Mouse (Mus musculus): ENCODE measurements around the gene Slc12a3.

Gene Slc12a3

DNA sequence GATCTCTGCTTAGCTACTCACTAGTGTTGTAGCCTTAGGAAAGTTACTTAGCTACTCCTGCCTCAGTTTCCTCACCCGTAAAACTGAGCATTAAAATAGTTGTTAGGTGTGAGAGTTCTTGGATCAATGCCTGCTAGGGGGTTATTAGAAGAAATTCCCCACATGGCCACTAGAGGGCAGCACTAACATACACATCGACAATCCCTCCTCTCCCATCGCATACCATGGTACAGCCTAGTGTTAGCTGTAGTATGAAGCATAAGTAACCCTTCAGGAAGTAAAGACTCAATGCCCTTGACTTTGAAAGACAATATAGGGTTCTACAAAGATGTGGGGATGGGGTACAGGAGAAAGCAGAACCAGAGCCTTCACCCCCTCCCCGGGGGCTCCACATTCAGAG lies 1.7 kb downstream of the Slc12a3 start:
- DNase-seq (ENCODE audit: low spot score in 2 of 2) = peak; percentile 47 to 56

DNA sequence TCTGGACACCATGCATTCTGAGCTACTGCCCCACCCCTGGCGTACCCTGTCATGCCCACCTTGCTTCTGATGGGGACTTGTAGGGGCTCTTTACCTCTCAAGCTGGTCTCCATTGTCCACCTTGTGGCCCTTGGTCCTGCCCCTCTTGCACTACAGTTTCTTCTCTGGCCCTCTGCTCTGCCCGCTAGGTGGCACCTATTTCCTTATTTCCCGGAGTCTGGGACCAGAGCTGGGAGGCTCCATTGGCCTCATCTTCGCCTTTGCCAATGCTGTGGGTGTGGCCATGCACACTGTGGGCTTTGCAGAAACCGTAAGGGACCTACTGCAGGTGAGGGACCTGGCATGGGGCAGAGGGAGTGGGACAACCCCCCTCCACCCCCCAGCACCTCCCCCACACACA lies 4.3 kb downstream of the Slc12a3 start:
- no peak for DNase-seq (ENCODE audit: low spot score in 2 of 2)

- no peak for DNase-seq (ENCODE audit: low spot score in 2 of 2)
Measured at GRCm38 (mm10) chr8:94337559-94337958, 8.6 kb downstream of the Slc12a3 start.

DNA sequence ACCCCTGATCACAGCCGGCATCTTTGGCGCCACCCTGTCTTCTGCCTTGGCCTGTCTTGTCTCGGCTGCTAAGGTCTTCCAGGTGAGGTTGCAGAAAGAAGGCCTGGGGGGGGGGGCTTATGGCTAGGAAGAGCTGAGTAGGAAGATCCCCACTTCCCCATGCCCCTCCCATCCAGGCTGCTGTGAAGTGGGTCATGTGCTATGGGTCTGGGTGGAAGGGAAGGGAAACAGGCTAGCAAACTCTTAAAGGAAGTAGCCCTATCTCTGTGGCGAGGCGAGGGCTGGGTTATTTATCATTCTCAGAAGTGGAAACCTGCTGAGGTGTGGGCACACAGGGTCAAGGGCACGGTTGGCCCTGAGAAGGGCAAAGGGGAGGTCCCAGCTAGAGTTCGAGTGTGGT lies 11.8 kb downstream of the Slc12a3 start:
- DNase-seq (ENCODE audit: low spot score in 2 of 2) = no peak

- DNase-seq (ENCODE audit: low spot score in 2 of 2) = no peak
Measured at GRCm38 (mm10) chr8:94342691-94343090, 13.7 kb downstream of the Slc12a3 start.

DNA sequence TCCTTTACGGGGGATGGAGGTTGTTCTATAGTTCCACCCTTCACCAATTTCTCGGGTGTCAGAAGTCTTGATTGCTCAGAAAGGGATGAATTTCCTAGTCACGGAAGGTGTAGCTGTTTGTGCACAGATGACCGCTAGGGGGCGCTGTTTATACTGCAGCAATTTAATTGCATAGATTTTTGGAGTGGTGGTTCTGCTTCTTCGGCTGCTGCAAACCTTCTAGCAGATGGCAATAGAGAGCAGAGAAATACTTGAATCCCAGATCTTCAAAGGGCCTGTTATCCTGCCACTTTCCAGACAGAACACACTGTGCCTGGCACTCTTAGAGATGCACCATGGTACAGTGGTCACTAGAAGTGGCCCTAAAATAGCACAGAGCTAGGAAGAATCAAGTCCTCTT lies 14.3 kb downstream of the Slc12a3 start:
- peak; percentile 87 to 89 for DNase-seq (ENCODE audit: low spot score in 2 of 2)

GRCm38 (mm10) chr8:94343778-94344320 lies 14.8 kb downstream of the Slc12a3 start:
- DNase-seq (ENCODE audit: low spot score in 2 of 2) = no peak

DNA sequence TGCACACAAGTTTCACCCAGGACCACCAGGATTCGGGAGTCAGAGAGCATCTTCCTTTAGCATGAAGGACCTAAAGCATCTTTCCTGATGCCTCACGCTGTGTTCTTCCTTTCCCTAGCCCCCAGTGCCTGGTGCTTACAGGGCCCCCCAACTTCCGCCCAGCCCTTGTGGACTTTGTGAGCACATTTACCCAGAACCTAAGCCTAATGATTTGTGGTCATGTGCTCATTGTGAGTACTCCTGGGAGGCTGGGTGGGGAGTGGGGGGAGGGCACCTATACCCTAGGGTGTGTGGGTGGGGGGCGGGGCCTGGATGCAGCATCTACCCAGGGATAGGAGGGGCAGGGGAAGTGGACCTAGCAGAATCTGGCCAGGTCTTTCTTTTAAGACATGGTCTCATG lies 16.7 kb downstream of the Slc12a3 start:
- DNase-seq (ENCODE audit: low spot score in 2 of 2) = no peak

DNA sequence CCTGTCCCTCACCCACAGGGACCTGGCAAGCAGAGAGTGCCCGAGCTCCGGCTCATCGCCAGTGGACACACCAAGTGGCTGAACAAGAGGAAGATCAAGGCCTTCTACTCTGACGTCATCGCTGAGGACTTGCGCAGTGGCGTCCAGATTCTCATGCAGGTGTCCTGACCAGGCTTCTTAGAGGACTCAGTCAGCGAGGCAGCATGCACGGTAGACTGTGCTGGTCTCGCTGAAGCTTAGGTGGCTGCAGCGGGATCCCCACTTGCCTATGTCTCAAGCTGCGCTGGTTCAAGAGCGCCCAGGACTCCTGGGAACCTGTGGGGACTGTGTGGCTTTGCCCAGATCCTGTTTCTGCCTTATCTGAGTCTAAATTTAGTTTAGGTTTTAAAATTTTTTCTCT lies 17.3 kb downstream of the Slc12a3 start:
- DNase-seq (ENCODE audit: low spot score in 2 of 2) = no peak

DNA sequence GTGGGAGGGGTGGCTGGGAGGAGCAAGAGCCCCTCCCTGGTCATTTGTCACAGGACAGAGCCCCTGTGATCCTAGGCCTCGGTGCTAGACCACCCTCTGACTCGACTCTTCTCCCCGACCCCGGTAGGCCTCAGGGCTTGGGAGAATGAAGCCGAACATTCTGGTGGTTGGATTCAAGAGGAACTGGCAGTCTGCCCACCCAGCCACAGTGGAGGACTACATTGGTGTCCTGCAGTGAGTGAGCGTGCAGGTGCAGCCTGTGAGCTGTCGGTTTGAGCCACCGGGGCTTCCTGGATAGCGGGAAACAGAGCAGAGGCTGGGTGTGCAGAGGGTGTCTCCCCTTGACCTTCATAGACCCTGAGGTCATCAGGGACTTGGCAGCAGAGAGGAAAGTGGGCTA lies 19.4 kb downstream of the Slc12a3 start:
- no peak for DNase-seq (ENCODE audit: low spot score in 2 of 2)

- no peak for DNase-seq (ENCODE audit: low spot score in 2 of 2)
Measured at GRCm38 (mm10) chr8:94354069-94354531, 25.1 kb downstream of the Slc12a3 start.

- no peak for DNase-seq (ENCODE audit: low spot score in 2 of 2)
Measured at GRCm38 (mm10) chr8:94354571-94354970, 25.6 kb downstream of the Slc12a3 start.

DNA sequence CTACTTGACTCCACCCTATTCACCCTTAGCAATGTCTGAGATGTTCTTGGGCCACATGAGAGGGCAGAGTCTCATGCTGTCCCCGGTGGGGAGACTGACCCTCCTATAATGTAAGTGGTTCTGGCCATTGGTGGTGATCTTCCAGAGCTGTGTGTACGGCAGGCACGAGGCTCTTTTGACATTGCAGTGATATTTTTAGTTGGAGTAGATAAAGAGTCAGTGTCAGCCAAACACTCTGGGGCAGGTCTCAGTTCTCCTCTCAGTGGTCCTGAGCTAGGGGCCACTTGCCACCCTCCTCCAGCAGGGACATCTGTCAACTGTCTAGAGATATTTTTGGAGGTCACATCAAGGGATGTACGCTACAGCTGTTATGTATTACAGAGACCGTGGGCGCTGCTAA lies 28.2 kb downstream of the Slc12a3 start:
- no peak for DNase-seq (ENCODE audit: low spot score in 2 of 2)

GRCm38 (mm10) chr8:94358541-94358940 lies 29.5 kb downstream of the Slc12a3 start:
- DNase-seq (ENCODE audit: low spot score in 2 of 2) = peak; percentile 47 to 54

DNA sequence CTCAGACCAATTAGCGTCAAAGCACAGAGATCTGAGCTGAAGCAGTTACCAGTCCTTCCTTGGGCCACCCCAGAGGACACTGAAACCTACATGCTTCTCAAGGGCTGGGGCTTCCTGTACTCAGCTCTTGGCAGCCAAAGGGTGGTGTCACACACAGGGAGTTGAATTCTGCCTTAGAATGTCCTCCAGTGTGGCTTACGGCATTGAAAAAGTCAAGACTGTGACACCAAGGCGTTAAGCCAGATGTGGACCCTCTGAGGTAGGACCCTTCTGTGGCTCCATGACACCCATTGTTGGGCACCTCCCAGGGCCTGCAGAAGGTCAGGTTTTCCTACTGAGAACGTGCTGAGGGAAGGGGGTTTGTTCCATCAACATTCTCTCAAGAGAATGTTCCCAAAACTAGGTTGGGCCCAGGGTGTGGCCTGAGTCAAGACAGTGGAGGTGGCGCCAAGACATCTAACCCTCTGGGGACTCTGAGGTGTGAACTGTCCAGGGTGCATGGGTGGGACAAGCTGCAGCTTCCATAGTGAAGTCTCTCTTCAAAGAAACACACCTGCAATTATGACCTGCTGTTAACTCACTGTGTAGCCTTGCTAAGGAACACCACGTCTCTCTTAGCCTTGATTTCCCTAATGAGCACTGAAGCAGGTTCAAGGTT lies 32.9 kb downstream of the Slc12a3 start:
- DNase-seq (ENCODE audit: low spot score in 2 of 2) = no peak

GRCm38 (mm10) chr8:94362607-94363239 lies 33.7 kb downstream of the Slc12a3 start:
- no peak for DNase-seq (ENCODE audit: low spot score in 2 of 2)

GRCm38 (mm10) chr8:94363288-94363688 lies 34.3 kb downstream of the Slc12a3 start:
- no peak for DNase-seq (ENCODE audit: low spot score in 2 of 2)

GRCm38 (mm10) chr8:94363906-94364305 lies 34.9 kb downstream of the Slc12a3 start:
- DNase-seq (ENCODE audit: low spot score in 2 of 2) = no peak

GRCm38 (mm10) chr8:94364686-94365312 lies 35.8 kb downstream of the Slc12a3 start:
- no peak for DNase-seq (ENCODE audit: low spot score in 2 of 2)

- no peak for DNase-seq (ENCODE audit: low spot score in 2 of 2)
Measured at GRCm38 (mm10) chr8:94365410-94365981, 36.5 kb downstream of the Slc12a3 start.

DNA sequence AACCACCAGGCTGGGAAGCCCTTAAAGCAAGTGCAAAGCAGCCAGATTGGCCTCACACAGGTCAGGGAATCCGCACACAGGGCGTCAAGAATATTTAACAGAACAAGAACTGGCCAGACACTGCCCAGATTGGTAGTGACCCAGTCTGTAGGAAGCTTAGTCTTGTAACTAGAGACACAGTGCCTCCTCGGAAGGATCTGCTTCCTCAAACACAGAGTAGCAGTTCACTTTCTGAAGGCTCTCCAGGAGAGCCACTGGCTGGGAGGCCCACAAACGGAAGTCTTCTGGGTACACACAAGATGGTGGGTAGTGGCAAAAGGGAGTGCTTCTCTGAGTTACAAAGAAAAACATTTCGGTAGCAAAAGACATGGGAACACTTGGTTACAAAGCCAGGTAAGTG lies 41.8 kb downstream of the Slc12a3 start:
- no peak for DNase-seq (ENCODE audit: low spot score in 2 of 2)

DNA sequence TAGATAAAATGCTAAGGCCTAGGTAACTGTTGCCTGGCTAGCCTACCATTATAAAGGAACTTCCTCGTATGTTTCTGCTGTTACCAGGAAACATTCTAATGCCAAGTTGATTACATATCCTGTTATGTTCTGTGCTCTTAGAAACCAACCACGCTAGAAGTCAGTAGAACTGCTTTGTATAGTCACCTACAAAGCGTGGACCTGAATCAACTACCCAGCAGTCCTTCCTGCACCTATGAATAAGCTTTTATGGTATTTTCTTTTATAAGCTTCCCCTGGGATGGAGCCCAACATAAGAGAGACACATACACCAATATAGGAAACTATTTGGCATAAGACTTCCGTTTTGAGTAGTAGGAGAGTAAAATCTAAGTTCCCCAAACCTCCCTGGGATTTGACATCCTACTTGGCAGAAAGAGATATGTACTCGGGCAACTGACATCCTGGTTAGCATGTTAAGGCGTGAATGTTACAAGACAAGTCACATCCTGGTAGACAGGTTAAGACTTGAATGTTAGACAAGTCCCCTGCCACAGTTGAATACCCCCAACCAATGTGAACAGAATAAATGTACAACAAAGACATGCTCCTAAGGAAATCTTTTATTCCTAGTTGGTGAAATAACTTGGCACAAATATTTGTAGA lies 44.1 kb downstream of the Slc12a3 start:
- no peak for DNase-seq (ENCODE audit: low spot score in 2 of 2)

Measured in right cerebral cortex, adult 2 months (tissue).